Mouse (Mus musculus) MEL (cell line): ENCODE measurements around the gene Catsper4. TPM values are rescaled to one million over a fixed set of nuclear protein-coding genes. Genes with fewer than 3 reads are reported as not detected.

Source experiments
- DNase-seq: peaks from one replicate; pipeline ENCODE4 v3.0.0; 2011; ENCODE audit warnings: low read depth, low spot score
- H3K27ac ChIP-seq: 2 replicates; pipeline ENCODE4 v1.5.1; 2012; ENCODE audit warnings: low read depth, mild to moderate bottlenecking, control low read depth, low read length, moderate library complexity; ENCODE audit not compliant: control insufficient read depth
- H3K27me3 ChIP-seq, 2 experiments: fragments of 150-350 bp in 1 of 2; sonication (generic) in 1 of 2; 2 replicates each; pipeline ENCODE4 v1.6.1; 2012; ENCODE audit warnings: low read length in 2 of 2, mild to moderate bottlenecking in 2 of 2, improper control_type of control experiment in 1 of 2, moderate library complexity in 1 of 2; ENCODE audit not compliant: insufficient read depth in 2 of 2, control insufficient read depth in 1 of 2
- H3K36me3 ChIP-seq, 2 experiments: 2 replicates each; pipeline ENCODE4 v1.6.1; 2012 to 2014; ENCODE audit warnings: low read length in 2 of 2, improper control_type of control experiment in 1 of 2, inconsistent platforms in 1 of 2, mild to moderate bottlenecking in 1 of 2; ENCODE audit not compliant: insufficient read depth in 2 of 2, control insufficient read depth in 1 of 2
- H3K4me1 ChIP-seq, 2 experiments: fragments of 150-350 bp in 1 of 2; sonication (generic) in 1 of 2; 2 replicates each; pipeline ENCODE4 v1.6.1; 2012; ENCODE audit warnings: low read length in 2 of 2, improper control_type of control experiment in 1 of 2, mild to moderate bottlenecking in 1 of 2; ENCODE audit not compliant: insufficient read depth in 2 of 2, control insufficient read depth in 1 of 2
- H3K4me3 ChIP-seq, 2 experiments: fragments of 150-350 bp in 1 of 2; sonication (generic) in 1 of 2; 2 replicates each; pipeline ENCODE4 v1.5.1; 2012; ENCODE audit warnings: low read depth in 2 of 2, low read length in 2 of 2, mild to moderate bottlenecking in 2 of 2, moderate library complexity in 2 of 2, control low read depth in 1 of 2, improper control_type of control experiment in 1 of 2; ENCODE audit not compliant: control insufficient read depth in 1 of 2, insufficient read depth in 1 of 2
- H3K79me2 ChIP-seq: 2 replicates; pipeline ENCODE4 v1.6.1; 2012; ENCODE audit warnings: mild to moderate bottlenecking, low read length, moderate library complexity; ENCODE audit not compliant: control insufficient read depth, poor library complexity, insufficient read depth
- H3K9ac ChIP-seq: 2 replicates; pipeline ENCODE4 v1.6.1; 2012; ENCODE audit warnings: low read depth, mild to moderate bottlenecking, control low read depth, low read length, moderate library complexity; ENCODE audit not compliant: control insufficient read depth, poor library complexity, severe bottlenecking
- H3K9me3 ChIP-seq: fragments of 150-350 bp; sonication (generic); replicated peaks from 2 replicates; pipeline ENCODE4 v1.6.1; 2012; ENCODE audit warnings: mild to moderate bottlenecking, low read length, improper control_type of control experiment, moderate library complexity; ENCODE audit not compliant: insufficient read depth
- BHLHE40 ChIP-seq: IDR thresholded peaks from 2 replicates; pipeline ENCODE4 v1.6.1; 2012; ENCODE audit warnings: low read depth, mild to moderate bottlenecking, inconsistent platforms, low read length, improper control_type of control experiment, borderline replicate concordance
- CHD2 ChIP-seq: IDR thresholded peaks from 2 replicates; pipeline ENCODE4 v1.6.1; 2011; ENCODE audit warnings: low read length, improper control_type of control experiment
- CTCF ChIP-seq, 3 experiments: IDR thresholded peaks in 2 of 3; conservative IDR thresholded peaks in 1 of 3; 2 replicates each; pipeline ENCODE4 v1.5.1; 2011 to 2012; ENCODE audit warnings: low read length in 3 of 3, low read depth in 2 of 3, mild to moderate bottlenecking in 2 of 3, improper control_type of control experiment in 1 of 3, inconsistent platforms in 1 of 3, mixed read lengths in 1 of 3, moderate library complexity in 1 of 3; ENCODE audit not compliant: control insufficient read depth in 1 of 3, insufficient read depth in 1 of 3, poor library complexity in 1 of 3, severe bottlenecking in 1 of 3
- ELF1 ChIP-seq: IDR thresholded peaks from 2 replicates; pipeline ENCODE4 v1.6.1; 2014; ENCODE audit warnings: low read depth, mild to moderate bottlenecking, inconsistent platforms, low read length, improper control_type of control experiment, moderate library complexity
- GABPA ChIP-seq: IDR thresholded peaks from 2 replicates; pipeline ENCODE4 v1.6.1; 2012; ENCODE audit warnings: low read depth, mild to moderate bottlenecking, inconsistent platforms, low read length, improper control_type of control experiment, moderate library complexity
- HCFC1 ChIP-seq: IDR thresholded peaks from 2 replicates; pipeline ENCODE4 v1.6.1; 2012; ENCODE audit warnings: low read depth, mild to moderate bottlenecking, inconsistent platforms, low read length, improper control_type of control experiment, moderate library complexity
- KAT2A ChIP-seq: conservative IDR thresholded peaks from 2 replicates; pipeline ENCODE4 v1.6.1; 2012; ENCODE audit warnings: low read depth, low read length, improper control_type of control experiment, inconsistent platforms
- MAFK ChIP-seq: IDR thresholded peaks from 2 replicates; pipeline ENCODE4 v1.6.1; 2011; ENCODE audit warnings: low read depth, mild to moderate bottlenecking, low read length, improper control_type of control experiment, borderline replicate concordance
- MXI1 ChIP-seq: IDR thresholded peaks from 2 replicates; pipeline ENCODE4 v1.6.1; 2011; ENCODE audit warnings: mild to moderate bottlenecking, low read depth, low read length, improper control_type of control experiment
- NRF1 ChIP-seq: IDR thresholded peaks from 2 replicates; pipeline ENCODE4 v1.6.1; 2014; ENCODE audit warnings: low read depth, mild to moderate bottlenecking, inconsistent platforms, low read length, improper control_type of control experiment, moderate library complexity; ENCODE audit not compliant: poor library complexity, insufficient read depth, severe bottlenecking
- SIN3A ChIP-seq: IDR thresholded peaks from 2 replicates; pipeline ENCODE4 v1.6.1; 2012; ENCODE audit warnings: low read length, improper control_type of control experiment, inconsistent platforms
- USF2 ChIP-seq, 2 experiments: IDR thresholded peaks; 2 replicates each; pipeline ENCODE4 v1.6.1; 2011 to 2012; ENCODE audit warnings: improper control_type of control experiment in 2 of 2, low read length in 2 of 2, borderline replicate concordance in 1 of 2, inconsistent platforms in 1 of 2, low read depth in 1 of 2, mild to moderate bottlenecking in 1 of 2; ENCODE audit not compliant: insufficient read depth in 1 of 2
- ZC3H11A ChIP-seq: IDR thresholded peaks from 2 replicates; pipeline ENCODE4 v1.6.1; 2012; ENCODE audit warnings: low read depth, mild to moderate bottlenecking, inconsistent platforms, low read length, improper control_type of control experiment
- ZMIZ1 ChIP-seq: IDR thresholded peaks from 2 replicates; pipeline ENCODE4 v1.6.1; 2012; ENCODE audit warnings: low read depth, mild to moderate bottlenecking, inconsistent platforms, low read length, improper control_type of control experiment, moderate library complexity
- ZNF384 ChIP-seq: IDR thresholded peaks from 2 replicates; pipeline ENCODE4 v1.6.1; 2012; ENCODE audit warnings: low read depth, mild to moderate bottlenecking, inconsistent platforms, low read length, improper control_type of control experiment
- polyA plus RNA-seq, 2 experiments: library from polyadenylated mRNA; stranded (reverse) in 1 of 2; unstranded in 1 of 2; fragments of >175 nt in 1 of 2; fragments of >200 nt in 1 of 2; gene quantifications; 2 replicates each; pipeline versions ENCODE4 v1.2.1 to v1.2.4; 2012; ENCODE audit warnings: low replicate concordance in 2 of 2, low read depth in 1 of 2; ENCODE audit not compliant: insufficient read length in 2 of 2, insufficient read depth in 1 of 2, missing spikeins in 1 of 2
- total RNA-seq: library from RNA; depleted of rRNA; stranded (reverse); fragments of 300-350 nt; gene quantifications from 2 replicates; pipeline ENCODE4 v1.2.3, GENCODE M21; 2012

Gene Catsper4
- total and polyA plus RNA-seq, 3 experiments: not detected

DNA sequence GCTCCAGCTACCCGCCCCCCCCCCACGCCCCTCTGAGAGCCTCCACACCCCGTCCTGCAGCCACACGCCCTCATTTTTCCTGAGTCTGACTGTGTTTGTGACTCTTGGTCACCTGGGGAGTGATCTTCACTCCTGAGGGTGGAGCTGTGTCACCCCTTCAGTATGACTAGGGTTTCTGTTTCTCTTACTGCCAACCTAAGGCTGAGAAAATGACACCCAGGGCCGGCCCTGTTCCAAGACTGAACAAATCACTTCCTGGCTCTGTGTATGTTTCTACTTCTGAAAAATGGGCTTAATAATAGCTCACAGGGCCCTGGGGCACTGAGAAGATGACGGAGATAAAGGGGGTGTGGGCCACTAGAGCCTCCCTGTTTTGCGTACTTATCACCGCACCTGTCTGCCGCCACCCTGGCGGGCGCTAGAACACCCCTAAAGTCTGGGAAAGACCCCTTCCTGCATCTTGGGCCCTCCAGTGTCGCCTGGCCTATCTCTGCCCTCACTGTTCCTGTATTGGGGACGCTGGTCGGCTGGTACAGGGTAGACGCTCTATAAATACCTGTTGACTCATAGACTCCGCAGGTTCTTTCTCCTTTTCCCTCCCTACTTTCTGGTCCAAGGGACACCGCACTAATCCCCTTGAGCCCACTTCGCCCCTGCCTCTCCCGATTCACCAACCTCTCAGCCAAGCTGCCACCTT lies 10.5 kb upstream of the Catsper4 start:
- Histone ChIP-seq H3K79me2 (no peaks in the 10 kb centered on the region), H3K9me3 (no peaks in the 10 kb centered on the region), H3K36me3 (no peaks in the 10 kb centered on the region)
- TF ChIP-seq SIN3A: no peak
- TF ChIP-seq CTCF (IDR thresholded peaks at IDR 0.05 in 2 of 3, conservative IDR thresholded peaks at IDR 0.05 in 1 of 3; ENCODE audit: control insufficient read depth in 1 of 3, insufficient read depth in 1 of 3, low read depth in 2 of 3, low read length in 3 of 3, poor library complexity in 1 of 3, severe bottlenecking in 1 of 3): no peak
- no peak for TF ChIP-seq MXI1
- no peak for TF ChIP-seq ELF1
- no peak for TF ChIP-seq ZC3H11A
- TF ChIP-seq BHLHE40: no peak
- no peak for TF ChIP-seq NRF1
- TF ChIP-seq CHD2: no peak
- TF ChIP-seq ZMIZ1: no peak
- no peak for TF ChIP-seq USF2 (IDR thresholded peaks at IDR 0.05; ENCODE audit: borderline replicate concordance in 1 of 2, insufficient read depth in 1 of 2, low read depth in 1 of 2, low read length in 2 of 2)
- TF ChIP-seq ZNF384: no peak
- TF ChIP-seq, all 39 proteins: peak for 0
- H3K27me3 ChIP-seq: peaks cover 0 to 5% of the 10 kb centered on the region in 2 experiments; a peak in 2 of 4 replicates
- H3K4me3 ChIP-seq: no peak overlapping the region
- no peak overlapping the region for H3K27ac ChIP-seq
- peaks cover 0 to 2% of the 10 kb centered on the region in 2 experiments; a peak in 1 of 4 replicates for H3K4me1 ChIP-seq
- no peak for DNase-seq
- H3K9ac ChIP-seq: no peak overlapping the region

DNA sequence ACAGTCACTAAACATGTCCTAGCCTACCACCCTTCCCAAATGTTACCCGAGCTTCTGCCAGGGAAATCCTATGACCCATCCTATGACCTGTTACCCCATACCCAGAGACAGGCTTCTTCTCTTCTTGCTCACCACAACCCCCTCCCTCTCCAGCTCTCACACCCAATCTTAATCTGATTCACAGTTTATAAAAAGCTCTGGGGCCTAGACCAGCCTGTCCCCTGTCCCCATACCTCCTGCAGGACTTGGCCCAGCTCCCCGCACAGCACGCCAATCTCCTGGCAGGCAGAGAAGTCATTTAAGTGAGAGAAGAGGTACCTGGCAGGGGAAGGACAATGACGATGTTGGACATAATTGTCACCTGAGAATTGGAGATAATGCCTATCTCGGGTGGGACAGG lies 7.7 kb upstream of the Catsper4 start:
- no peak overlapping the region for H3K4me3 ChIP-seq
- no peaks in the 10 kb centered on the region for H3K9me3 ChIP-seq
- DNase-seq: no peak
- no peak overlapping the region for H3K9ac ChIP-seq
- no peak overlapping the region for H3K27ac ChIP-seq
- H3K27me3 ChIP-seq: peaks cover 0 to 5% of the 10 kb centered on the region in 2 experiments; a peak in 2 of 4 replicates
- no peak for TF ChIP-seq SIN3A
- H3K79me2 ChIP-seq: no peaks in the 10 kb centered on the region
- H3K36me3 ChIP-seq: no peaks in the 10 kb centered on the region
- peaks cover 0 to 2% of the 10 kb centered on the region in 2 experiments; a peak in 1 of 4 replicates for H3K4me1 ChIP-seq

DNA sequence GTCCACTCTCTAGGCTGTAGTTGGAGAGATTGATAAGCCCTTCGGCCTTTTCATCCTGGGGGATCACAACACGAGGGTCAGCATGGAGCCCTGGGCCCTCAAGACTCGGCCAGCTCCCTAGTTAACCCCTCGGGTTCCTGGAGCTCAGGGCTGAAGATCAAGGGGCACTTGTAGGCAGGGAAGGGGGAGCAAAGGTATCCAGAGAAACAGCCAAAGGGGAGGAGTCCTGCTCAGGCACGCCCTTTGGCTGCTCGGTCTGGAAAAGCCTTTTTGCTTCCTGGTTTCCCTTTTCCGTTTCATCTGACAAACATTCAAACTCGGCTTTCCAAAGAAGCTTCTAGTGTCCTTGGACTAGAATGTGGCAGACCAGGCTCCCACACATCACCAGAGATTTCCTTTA lies 3.2 kb upstream of the Catsper4 start:
- Histone ChIP-seq H3K79me2 (no peaks in the 10 kb centered on the region), H3K4me3 (no peak overlapping the region), H3K36me3 (no peaks in the 10 kb centered on the region), H3K27me3 (peaks cover 0 to 4% of the 10 kb centered on the region in 2 experiments; a peak in 2 of 4 replicates), H3K9me3 (no peaks in the 10 kb centered on the region), H3K27ac (no peak overlapping the region), H3K9ac (no peak overlapping the region), H3K4me1 (no peaks in the 10 kb centered on the region)
- DNase-seq: no peak
- TF ChIP-seq MAFK (no peak), GABPA (no peak), HCFC1 (no peak), KAT2A (no peak), CTCF (IDR thresholded peaks at IDR 0.05 in 2 of 3, conservative IDR thresholded peaks at IDR 0.05 in 1 of 3; ENCODE audit: control insufficient read depth in 1 of 3, insufficient read depth in 1 of 3, low read depth in 2 of 3, low read length in 3 of 3, poor library complexity in 1 of 3, severe bottlenecking in 1 of 3) (no peak)
